Mouse (Mus musculus): Measurements from ENCODE around the gene Epb42. TPM values are rescaled to one million over a fixed set of nuclear protein-coding genes. Genes with fewer than 3 reads are reported as not detected.

The Epb42 gene
- polyA plus RNA-seq, 2 experiments, result 129 to 162 TPM

- ATAC-seq (ENCODE audit: insufficient read depth), result no peak
- H3K36me3 ChIP-seq (replicated peaks; ENCODE audit: control insufficient read depth, insufficient read depth, low read depth), result no peaks in the 10 kb centered on the region
- H3K9ac ChIP-seq (replicated peaks), result no peak overlapping the region
- no peak overlapping the region for H3K4me3 ChIP-seq (ENCODE audit: insufficient read depth in 1 of 2, low read depth in 2 of 2, low read length in 2 of 2)
- no peaks in the 10 kb centered on the region for H3K27me3 ChIP-seq (ENCODE audit: control insufficient read depth, insufficient read depth, low read length)
- no peak for DNase-seq (ENCODE audit: low read depth in 3 of 3, low spot score in 3 of 3)
- H3K4me2 ChIP-seq (ENCODE audit: low read depth), result no peak overlapping the region
- H3K9me3 ChIP-seq (ENCODE audit: control insufficient read depth, low read length), result no peaks in the 10 kb centered on the region
- 69% methylated on average over 1 of the region's 1 CpGs for WGBS (ENCODE audit: insufficient replicate concordance)
- TF ChIP-seq EP300 (IDR thresholded peaks at IDR 0.05; ENCODE audit: low read depth), result no peak
- TF ChIP-seq CTCF (IDR thresholded peaks at IDR 0.05; ENCODE audit: low read depth), result peak; percentile 72
- H3K4me1 ChIP-seq (replicated peaks; ENCODE audit: control insufficient read depth in 2 of 2, insufficient read depth in 2 of 2, low read length in 1 of 2), result no peaks in the 10 kb centered on the region
- no peak overlapping the region for H3K27ac ChIP-seq
These were observed 51.6 kb downstream of the Epb42 start for GRCm38 (mm10) chr2:120985241-120985640.

- H3K27ac ChIP-seq, result no peak overlapping the region
- no peaks in the 10 kb centered on the region for H3K27me3 ChIP-seq (ENCODE audit: control insufficient read depth, insufficient read depth, low read length)
- H3K4me3 ChIP-seq (ENCODE audit: insufficient read depth in 1 of 2, low read depth in 2 of 2, low read length in 2 of 2), result no peak overlapping the region
- TF ChIP-seq CTCF (IDR thresholded peaks at IDR 0.05; ENCODE audit: low read depth), result no peak
- TF ChIP-seq EP300 (IDR thresholded peaks at IDR 0.05; ENCODE audit: low read depth), result no peak
- H3K9ac ChIP-seq (replicated peaks), result no peak overlapping the region
- 37% methylated on average over 2 of the region's 2 CpGs for WGBS (ENCODE audit: insufficient replicate concordance)
- no peak overlapping the region for H3K4me2 ChIP-seq (ENCODE audit: low read depth)
- ATAC-seq (ENCODE audit: insufficient read depth), result no peak
- H3K4me1 ChIP-seq (replicated peaks; ENCODE audit: control insufficient read depth in 2 of 2, insufficient read depth in 2 of 2, low read length in 1 of 2), result no peaks in the 10 kb centered on the region
- DNase-seq (ENCODE audit: low read depth in 3 of 3, low spot score in 3 of 3), result no peak
- no peaks in the 10 kb centered on the region for H3K9me3 ChIP-seq (ENCODE audit: control insufficient read depth, low read length)
- H3K36me3 ChIP-seq (replicated peaks; ENCODE audit: control insufficient read depth, insufficient read depth, low read depth), result no peaks in the 10 kb centered on the region
These were observed 53.3 kb downstream of the Epb42 start for GRCm38 (mm10) chr2:120983611-120984010.

- no peak for TF ChIP-seq EP300 (IDR thresholded peaks at IDR 0.05; ENCODE audit: low read depth)
- no peak for TF ChIP-seq CTCF (IDR thresholded peaks at IDR 0.05; ENCODE audit: low read depth)
These were observed 56.0 kb downstream of the Epb42 start for GRCm38 (mm10) chr2:120980861-120981260.

GRCm38 (mm10) chr2:120979819-120980218 is 57.1 kb downstream of the Epb42 start:
- no peak for DNase-seq (ENCODE audit: low read depth in 3 of 3, low spot score in 3 of 3)
- Histone ChIP-seq H3K9me3 (ENCODE audit: control insufficient read depth, low read length) (no peaks in the 10 kb centered on the region), H3K9ac (replicated peaks) (no peak overlapping the region), H3K4me2 (ENCODE audit: low read depth) (no peak overlapping the region), H3K36me3 (replicated peaks; ENCODE audit: control insufficient read depth, insufficient read depth, low read depth) (no peaks in the 10 kb centered on the region), H3K27me3 (ENCODE audit: control insufficient read depth, insufficient read depth, low read length) (no peaks in the 10 kb centered on the region), H3K27ac (no peak overlapping the region), H3K4me1 (replicated peaks; ENCODE audit: control insufficient read depth in 2 of 2, insufficient read depth in 2 of 2, low read length in 1 of 2) (peaks cover 13 to 14% of the 10 kb centered on the region in 2 experiments), H3K4me3 (ENCODE audit: insufficient read depth in 1 of 2, low read depth in 2 of 2, low read length in 2 of 2) (no peak overlapping the region)
- 88% methylated on average over 1 of the region's 1 CpGs for WGBS (ENCODE audit: insufficient replicate concordance)
- no peak for ATAC-seq (ENCODE audit: insufficient read depth)
- no peak for TF ChIP-seq CTCF (IDR thresholded peaks at IDR 0.05; ENCODE audit: low read depth)
- TF ChIP-seq EP300 (IDR thresholded peaks at IDR 0.05; ENCODE audit: low read depth), result no peak

More at GRCm38 (mm10) chr2:120980861-120981260, 56.0 kb downstream of the Epb42 start:
- Histone ChIP-seq H3K27ac (no peak overlapping the region), H3K27me3 (ENCODE audit: control insufficient read depth, insufficient read depth, low read length) (no peaks in the 10 kb centered on the region), H3K9ac (replicated peaks) (no peak overlapping the region), H3K36me3 (replicated peaks; ENCODE audit: control insufficient read depth, insufficient read depth, low read depth) (no peaks in the 10 kb centered on the region), H3K4me2 (ENCODE audit: low read depth) (no peak overlapping the region), H3K4me3 (ENCODE audit: insufficient read depth in 1 of 2, low read depth in 2 of 2, low read length in 2 of 2) (no peak overlapping the region), H3K9me3 (ENCODE audit: control insufficient read depth, low read length) (no peaks in the 10 kb centered on the region), H3K4me1 (replicated peaks; ENCODE audit: control insufficient read depth in 2 of 2, insufficient read depth in 2 of 2, low read length in 1 of 2) (peaks cover 10 to 12% of the 10 kb centered on the region in 2 experiments)
- DNase-seq (ENCODE audit: low read depth in 3 of 3, low spot score in 3 of 3), result no peak
- WGBS (ENCODE audit: insufficient replicate concordance), result 55% methylated on average over 2 of the region's 2 CpGs
- ATAC-seq (ENCODE audit: insufficient read depth), result no peak

- TF ChIP-seq EP300 (IDR thresholded peaks at IDR 0.05; ENCODE audit: low read depth) (no peak), CTCF (IDR thresholded peaks at IDR 0.05; ENCODE audit: low read depth) (peak; percentile 32; the same call in 1 of the 2 replicates)
- Histone ChIP-seq H3K27ac (no peak overlapping the region), H3K27me3 (ENCODE audit: control insufficient read depth, insufficient read depth, low read length) (no peaks in the 10 kb centered on the region), H3K4me2 (ENCODE audit: low read depth) (no peak overlapping the region), H3K4me3 (ENCODE audit: insufficient read depth in 1 of 2, low read depth in 2 of 2, low read length in 2 of 2) (no peak overlapping the region), H3K36me3 (replicated peaks; ENCODE audit: control insufficient read depth, insufficient read depth, low read depth) (no peaks in the 10 kb centered on the region), H3K9me3 (ENCODE audit: control insufficient read depth, low read length) (no peaks in the 10 kb centered on the region), H3K4me1 (replicated peaks; ENCODE audit: control insufficient read depth in 2 of 2, insufficient read depth in 2 of 2, low read length in 1 of 2) (peaks cover 13 to 14% of the 10 kb centered on the region in 2 experiments), H3K9ac (replicated peaks) (no peak overlapping the region)
- ATAC-seq (ENCODE audit: insufficient read depth), result no peak
- DNase-seq (ENCODE audit: low read depth in 3 of 3, low spot score in 3 of 3), result no peak
- 65% methylated on average over 2 of the region's 2 CpGs for WGBS (ENCODE audit: insufficient replicate concordance)
These were observed 58.2 kb downstream of the Epb42 start for GRCm38 (mm10) chr2:120978693-120979037.
